Mouse (Mus musculus): ENCODE results near the gene Cd177.

- no peak for TF ChIP-seq CTCF (IDR thresholded peaks at IDR 0.05; ENCODE audit: control insufficient read depth, insufficient read depth, insufficient read length)
- TF ChIP-seq MAX (IDR thresholded peaks at IDR 0.05): no peak
- no peak for TF ChIP-seq CEBPB (IDR thresholded peaks at IDR 0.05; ENCODE audit: low read depth)
- no peak for TF ChIP-seq MYOD1 (IDR thresholded peaks at IDR 0.05; ENCODE audit: control insufficient read depth, insufficient read length, low read depth)
- TF ChIP-seq USF1 (IDR thresholded peaks at IDR 0.05; ENCODE audit: low read depth): no peak
- no peak for TF ChIP-seq MYOG (IDR thresholded peaks at IDR 0.05; ENCODE audit: control insufficient read depth, extremely low read depth, insufficient read length)
These were observed 9.4 kb downstream of the Cd177 start for GRCm38 (mm10) chr7:24750695-24751094.

Data from C2C12 (cell line).